Mouse (Mus musculus) MEL (cell line): ENCODE data around the gene Ankrd66.
"Not testable (repeated sequence)": the region's sequence is repeated elsewhere in the genome, so short reads cannot be mapped to it uniquely, and the experiment has no call there.

Source experiments
- CTCF ChIP-seq, 3 experiments: IDR thresholded peaks in 2 of 3; conservative IDR thresholded peaks in 1 of 3; 2 replicates each; pipeline ENCODE4 v1.5.1; 2011 to 2012; ENCODE audit warnings: low read length in 3 of 3, low read depth in 2 of 3, mild to moderate bottlenecking in 2 of 3, improper control_type of control experiment in 1 of 3, inconsistent platforms in 1 of 3, mixed read lengths in 1 of 3, moderate library complexity in 1 of 3; ENCODE audit not compliant: control insufficient read depth in 1 of 3, insufficient read depth in 1 of 3, poor library complexity in 1 of 3, severe bottlenecking in 1 of 3
- E2F4 ChIP-seq: IDR thresholded peaks from 2 replicates; pipeline ENCODE4 v1.6.1; 2011; ENCODE audit warnings: low read depth, low read length, improper control_type of control experiment, borderline replicate concordance
- EP300 ChIP-seq, 2 experiments: IDR thresholded peaks; 2 replicates each; pipeline ENCODE4 v1.6.1; 2011; ENCODE audit warnings: improper control_type of control experiment in 2 of 2, low read length in 2 of 2, low read depth in 1 of 2, mild to moderate bottlenecking in 1 of 2
- ETS1 ChIP-seq: IDR thresholded peaks from 2 replicates; pipeline ENCODE4 v1.6.1; 2012; ENCODE audit warnings: low read depth, mild to moderate bottlenecking, inconsistent platforms, low read length, improper control_type of control experiment, moderate library complexity
- GATA1 ChIP-seq: IDR thresholded peaks from 2 replicates; pipeline ENCODE4 v1.6.1; 2011; ENCODE audit warnings: low read depth, low read length, improper control_type of control experiment
- MEF2A ChIP-seq: IDR thresholded peaks from 2 replicates; pipeline ENCODE4 v1.6.1; 2014; ENCODE audit warnings: low read depth, mild to moderate bottlenecking, inconsistent platforms, low read length, improper control_type of control experiment; ENCODE audit not compliant: poor library complexity, insufficient replicate concordance, severe bottlenecking; ENCODE audit errors: extremely low read depth
- POLR2A ChIP-seq, 2 experiments: IDR thresholded peaks; 2 replicates each; pipeline ENCODE4 v1.6.1; 2011 to 2012; ENCODE audit warnings: low read length in 2 of 2, mild to moderate bottlenecking in 2 of 2, control low read depth in 1 of 2, improper control_type of control experiment in 1 of 2, low read depth in 1 of 2, moderate library complexity in 1 of 2; ENCODE audit not compliant: control insufficient read depth in 1 of 2, insufficient read depth in 1 of 2, poor library complexity in 1 of 2

DNA sequence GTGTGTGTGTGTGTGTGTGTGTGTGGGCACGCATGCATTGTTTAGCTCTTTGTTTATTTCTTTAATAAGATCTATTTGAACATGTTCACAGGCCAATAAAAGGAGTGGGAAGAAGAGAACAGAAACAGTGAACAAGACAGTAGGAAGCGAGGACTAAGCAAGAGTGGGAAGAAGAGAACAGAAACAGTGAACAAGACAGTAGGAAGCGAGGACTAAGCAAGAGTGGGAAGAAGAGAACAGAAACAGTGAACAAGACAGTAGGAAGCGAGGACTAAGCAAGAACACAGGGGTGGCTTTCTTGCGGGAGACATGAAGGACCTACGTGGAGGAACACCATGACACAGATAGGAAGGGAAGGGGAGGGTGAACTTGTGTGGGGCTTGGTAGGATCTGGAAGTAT is 6.6 kb downstream of the Ankrd66 start:
- TF ChIP-seq POLR2A (IDR thresholded peaks at IDR 0.05; ENCODE audit: control insufficient read depth in 1 of 2, insufficient read depth in 1 of 2, low read depth in 1 of 2, low read length in 2 of 2, poor library complexity in 1 of 2); CTCF (IDR thresholded peaks at IDR 0.05 in 2 of 3, conservative IDR thresholded peaks at IDR 0.05 in 1 of 3; ENCODE audit: control insufficient read depth in 1 of 3, insufficient read depth in 1 of 3, low read depth in 2 of 3, low read length in 3 of 3, poor library complexity in 1 of 3, severe bottlenecking in 1 of 3); MEF2A; GATA1; EP300 (IDR thresholded peaks at IDR 0.05; ENCODE audit: low read depth in 1 of 2, low read length in 2 of 2); E2F4; ETS1: not testable (repeated sequence)
